8 mouse cellular contexts compared by ENCODE assay signal in genomic region chr13:67269383-67270065, GRCm38 (mm10). TPM values are rescaled to one million over a fixed set of nuclear protein-coding genes. Genes with fewer than 3 reads are reported as not detected.
DNase-seq lines count a peak whose midpoint lies in the region; ATAC-seq lines count a peak whose summit lies in the region.
"Not testable (repeated sequence)": the region's sequence is repeated elsewhere in the genome, so short reads cannot be mapped to it uniquely, and the experiment has no call there.

No protein-coding gene starts in this region.

- not testable (repeated sequence) for H3K27me3 ChIP-seq in forebrain, embryonic 14.5 days (replicated peaks; ENCODE audit: control insufficient read depth, insufficient read depth, low read length); hindbrain, embryonic 10.5 days (ENCODE audit: insufficient read depth, poor library complexity, severe bottlenecking); kidney, embryonic 15.5 days; liver, embryonic 15.5 days; midbrain, embryonic 14.5 days (ENCODE audit: control insufficient read depth, insufficient read depth, low read length); stomach, embryonic 14.5 days (ENCODE audit: control insufficient read depth, insufficient read depth, low read length)

- H3K4me1 ChIP-seq in forebrain, embryonic 14.5 days (ENCODE audit: control insufficient read depth, insufficient read depth, low read length); hindbrain, embryonic 10.5 days (replicated peaks); kidney, embryonic 15.5 days; midbrain, embryonic 14.5 days (ENCODE audit: control insufficient read depth, insufficient read depth, low read length); stomach, embryonic 14.5 days (ENCODE audit: control insufficient read depth, insufficient read depth, low read length): not testable (repeated sequence)
- H3K4me1 ChIP-seq in liver, embryonic 15.5 days (replicated peaks), result peaks cover 13% of the 10 kb centered on the region; the same call in 1 of the 2 replicates

- H3K36me3 ChIP-seq in forebrain, embryonic 14.5 days (ENCODE audit: control insufficient read depth, insufficient read depth, low read length); hindbrain, embryonic 10.5 days; kidney, embryonic 15.5 days; liver, embryonic 15.5 days (replicated peaks); midbrain, embryonic 14.5 days (ENCODE audit: control insufficient read depth, insufficient read depth, low read length); stomach, embryonic 14.5 days (ENCODE audit: control insufficient read depth, insufficient read depth, low read length): not testable (repeated sequence)

- peak; percentile 14 for DNase-seq in cerebellum, adult 9-10 months
- not testable (repeated sequence) for DNase-seq in forebrain, embryonic 14.5 days (ENCODE audit: low spot score); hindbrain, embryonic 10.5 days (ENCODE audit: low spot score)
- DNase-seq in midbrain, embryonic 14.5 days, result peak; percentile 1

- WGBS in forebrain, embryonic 14.5 days, result 55% methylated on average over 8 of the region's 9 CpGs
- WGBS in hindbrain, embryonic 10.5 days, result 53% methylated on average over 8 of the region's 9 CpGs
- 45% methylated on average over 9 of the region's 9 CpGs for WGBS in kidney, embryonic 15.5 days
- WGBS in liver, embryonic 15.5 days (ENCODE audit: insufficient replicate concordance), result 31% methylated on average over 8 of the region's 9 CpGs
- 49% methylated on average over 8 of the region's 9 CpGs for WGBS in midbrain, embryonic 14.5 days
- WGBS in stomach, embryonic 14.5 days, result 39% methylated on average over 8 of the region's 9 CpGs

- peak overlapping the region; percentile 70 for H3K4me2 ChIP-seq in forebrain, embryonic 14.5 days (ENCODE audit: low read length)
- peak overlapping the region; percentile 76 for H3K4me2 ChIP-seq in kidney, embryonic 15.5 days
- H3K4me2 ChIP-seq in liver, embryonic 15.5 days, result peak overlapping the region; percentile 76
- H3K4me2 ChIP-seq in midbrain, embryonic 14.5 days (ENCODE audit: low read length), result peak overlapping the region; percentile 74
- peak overlapping the region; percentile 60 for H3K4me2 ChIP-seq in stomach, embryonic 14.5 days (replicated peaks; ENCODE audit: low read depth, low read length)

- H3K4me3 ChIP-seq in forebrain, embryonic 14.5 days (ENCODE audit: low read depth, low read length), result peak overlapping the region; percentile 62
- peak overlapping the region; percentile 79 for H3K4me3 ChIP-seq in hindbrain, embryonic 10.5 days
- peak overlapping the region; percentile 82 for H3K4me3 ChIP-seq in kidney, embryonic 15.5 days (replicated peaks)
- H3K4me3 ChIP-seq in liver, embryonic 15.5 days (replicated peaks), result peak overlapping the region; percentile 76
- peak overlapping the region; percentile 69 for H3K4me3 ChIP-seq in midbrain, embryonic 14.5 days (replicated peaks; ENCODE audit: low read depth, low read length)
- peak overlapping the region; percentile 68 for H3K4me3 ChIP-seq in stomach, embryonic 14.5 days (ENCODE audit: low read depth, low read length)

- H3K9me3 ChIP-seq in forebrain, embryonic 14.5 days (replicated peaks; ENCODE audit: control insufficient read depth, low read length); kidney, embryonic 15.5 days (replicated peaks); liver, embryonic 15.5 days (replicated peaks); midbrain, embryonic 14.5 days (ENCODE audit: control insufficient read depth, low read length); stomach, embryonic 14.5 days (ENCODE audit: control insufficient read depth, low read depth, low read length): not testable (repeated sequence)
- peaks cover 12% of the 10 kb centered on the region for H3K9me3 ChIP-seq in hindbrain, embryonic 10.5 days

- ATAC-seq in CD4-positive, CD25-positive, alpha-beta regulatory T cell, adult 4 months, result peak; percentile 42
- ATAC-seq in forebrain, embryonic 14.5 days, result peak; percentile 45
- ATAC-seq in kidney, embryonic 15.5 days (replicated peaks; ENCODE audit: low FRiP score), result peak; percentile 33; the same call in 1 of the 2 replicates
- ATAC-seq in liver, embryonic 15.5 days (ENCODE audit: insufficient read depth), result peak; percentile 33
- peak; percentile 69 for ATAC-seq in midbrain, embryonic 14.5 days (ENCODE audit: low FRiP score, low TSS enrichment)
- ATAC-seq in stomach, embryonic 14.5 days (ENCODE audit: insufficient number of reproducible peaks, insufficient read depth, low FRiP score, low read depth), result peak; percentile 47; the same call in 1 of the 2 replicates

- H3K9ac ChIP-seq in forebrain, embryonic 14.5 days (ENCODE audit: low read length), result peak overlapping the region; percentile 68
- peak overlapping the region; percentile 67 for H3K9ac ChIP-seq in kidney, embryonic 15.5 days
- H3K9ac ChIP-seq in liver, embryonic 15.5 days, result peak overlapping the region; percentile 70; the same call in 1 of the 2 replicates
- peak overlapping the region; percentile 68 for H3K9ac ChIP-seq in midbrain, embryonic 14.5 days (replicated peaks; ENCODE audit: low read length)
- peak overlapping the region; percentile 42 for H3K9ac ChIP-seq in stomach, embryonic 14.5 days (replicated peaks; ENCODE audit: low read depth, low read length)

- not testable (repeated sequence) for H3K27ac ChIP-seq in forebrain, embryonic 14.5 days (ENCODE audit: low read depth, low read length); liver, embryonic 15.5 days (replicated peaks); stomach, embryonic 14.5 days (ENCODE audit: low read length)
- peak overlapping the region; percentile 85 for H3K27ac ChIP-seq in hindbrain, embryonic 10.5 days
- 0 out of 2 replicates have a peak overlapping the region, but pooled peaks have one; percentile 43 for H3K27ac ChIP-seq in kidney, embryonic 15.5 days
- 0 out of 2 replicates have a peak overlapping the region, but pooled peaks have one; percentile 10 for H3K27ac ChIP-seq in midbrain, embryonic 14.5 days (replicated peaks; ENCODE audit: low read depth, low read length)

RNA-seq across cellular contexts. Expression of gene Zfp458, which starts 8.7 kb away (rescaled TPM):
- 1 to 10 TPM in 1 of 2 experiments, under 1 TPM in 1; 0.96 to 1.5 TPM for polyA plus RNA-seq in CD4-positive, CD25-positive, alpha-beta regulatory T cell, adult 4 months (2017; shearing (Covaris generic))
- polyA plus RNA-seq in forebrain, embryonic 14.5 days (2014; fragmentation: Nextera tagmentation; extraction: Ambion mirVana), result 4.4 and 6.5 TPM in 2 replicates
- polyA plus RNA-seq in hindbrain, embryonic 10.5 days (2016; fragmentation: Nextera tagmentation; extraction: Ambion mirVana), result 1.5 and 2.0 TPM in 2 replicates
- 2.1 TPM in 2 replicates for polyA plus RNA-seq in kidney, embryonic 15.5 days (2015; fragmentation: Nextera tagmentation; extraction: Ambion mirVana)
- polyA plus RNA-seq in liver, embryonic 15.5 days (2015; fragmentation: Nextera tagmentation; extraction: Ambion mirVana), result 0.32 and 0.39 TPM in 2 replicates
- polyA plus RNA-seq in midbrain, embryonic 14.5 days (2014; fragmentation: Nextera tagmentation; extraction: Ambion mirVana), result 7.0 and 8.3 TPM in 2 replicates
- 3.2 TPM in 2 replicates for polyA plus RNA-seq in stomach, embryonic 14.5 days (2014; fragmentation: Nextera tagmentation; extraction: Ambion mirVana)

RNA-seq across cellular contexts. Expression of gene Zfp457, which starts 36.8 kb away (rescaled TPM):
- 1 to 10 TPM in 1 of 2 experiments, under 1 TPM in 1; 0.72 to 1.5 TPM for polyA plus RNA-seq in CD4-positive, CD25-positive, alpha-beta regulatory T cell, adult 4 months (2017; shearing (Covaris generic))
- polyA plus RNA-seq in forebrain, embryonic 14.5 days (2014; fragmentation: Nextera tagmentation; extraction: Ambion mirVana), result 0.34 and 1.1 TPM in 2 replicates
- 0.27 and 0.52 TPM in 2 replicates for polyA plus RNA-seq in hindbrain, embryonic 10.5 days (2016; fragmentation: Nextera tagmentation; extraction: Ambion mirVana)
- 0.39 and 1.00 TPM in 2 replicates for polyA plus RNA-seq in kidney, embryonic 15.5 days (2015; fragmentation: Nextera tagmentation; extraction: Ambion mirVana)
- 0.23 and 0.24 TPM in 2 replicates for polyA plus RNA-seq in liver, embryonic 15.5 days (2015; fragmentation: Nextera tagmentation; extraction: Ambion mirVana)
- 0.76 and 0.92 TPM in 2 replicates for polyA plus RNA-seq in midbrain, embryonic 14.5 days (2014; fragmentation: Nextera tagmentation; extraction: Ambion mirVana)
- polyA plus RNA-seq in stomach, embryonic 14.5 days (2014; fragmentation: Nextera tagmentation; extraction: Ambion mirVana), result 0.64 and 1.1 TPM in 2 replicates
